Mouse (Mus musculus) kidney, adult 8-10 months (tissue): ENCODE data around the gene Rgl1.

Source experiments
- DNase-seq, 2 experiments: peaks; one replicate each; pipeline ENCODE4 v3.0.0; 2022

Gene Rgl1

DNA sequence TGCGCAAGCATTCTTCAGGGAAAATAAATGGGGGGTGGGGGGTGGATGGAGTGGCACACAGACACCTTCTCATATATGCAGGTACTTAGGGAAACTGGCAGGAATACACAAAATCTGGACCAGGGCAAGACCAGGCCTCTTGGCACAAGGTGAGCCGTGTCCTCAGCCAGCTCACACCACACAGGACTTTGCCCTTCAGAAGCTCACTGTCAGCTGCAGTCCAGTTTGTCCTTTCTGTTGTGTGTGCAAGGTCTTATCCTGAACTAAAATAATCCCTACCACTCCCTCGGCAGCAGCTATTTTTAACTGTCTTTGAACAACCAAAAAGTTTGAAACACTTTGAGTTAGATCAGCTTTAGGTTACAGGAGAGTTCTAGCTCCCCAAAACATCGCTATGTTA lies 227.3 kb downstream of the Rgl1 start:
- peak; percentile 78 to 81 for DNase-seq

DNA sequence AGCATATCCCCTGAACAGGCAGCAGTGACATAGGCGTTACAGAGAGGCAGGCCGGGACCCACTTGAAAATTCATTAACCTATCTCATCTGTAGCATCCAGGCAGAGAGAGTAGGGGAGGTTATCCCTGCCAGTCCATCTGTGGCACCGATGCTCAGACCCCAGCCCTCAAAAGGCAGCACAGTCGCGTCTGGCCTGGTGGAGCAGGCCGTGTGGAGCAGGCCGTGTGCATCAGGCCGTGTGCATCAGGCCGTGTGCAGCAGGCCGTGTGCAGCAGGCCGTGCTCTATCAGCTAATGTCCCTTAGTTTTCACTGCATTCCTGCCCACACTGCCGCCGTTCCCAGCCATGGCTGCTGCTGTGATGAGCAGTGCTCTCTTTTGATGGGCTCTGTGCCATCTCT lies 229.0 kb downstream of the Rgl1 start:
- no peak for DNase-seq

DNA sequence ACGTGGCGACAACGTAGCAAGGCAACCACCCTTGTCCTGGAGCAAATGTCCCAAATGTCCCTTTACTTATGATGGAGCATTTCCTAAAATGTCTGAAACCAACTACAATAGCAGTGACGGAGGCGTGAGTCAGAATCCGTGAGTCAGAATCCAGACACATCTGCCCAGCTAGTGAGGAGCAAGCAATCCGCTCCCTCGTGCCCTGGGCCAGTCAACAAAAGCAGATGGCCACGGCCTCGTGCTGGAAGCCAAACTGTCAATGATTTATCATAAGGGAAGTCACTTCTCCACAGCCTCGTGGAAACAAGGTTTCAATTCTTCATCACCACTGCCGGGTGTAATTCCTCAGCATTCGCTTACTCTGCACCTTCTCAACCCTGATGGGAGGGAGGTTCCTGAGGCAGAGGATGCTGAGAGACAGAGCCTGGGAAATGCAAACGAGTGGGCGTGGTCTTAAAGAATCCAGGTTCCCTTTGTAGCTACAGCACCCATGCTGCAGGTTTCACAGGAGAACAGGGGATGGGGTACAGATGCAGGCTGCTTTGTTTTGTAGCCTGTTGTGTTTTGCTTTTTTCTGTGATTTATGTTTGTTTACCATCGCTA lies 229.6 kb downstream of the Rgl1 start:
- DNase-seq: peak; percentile 46 to 50

DNA sequence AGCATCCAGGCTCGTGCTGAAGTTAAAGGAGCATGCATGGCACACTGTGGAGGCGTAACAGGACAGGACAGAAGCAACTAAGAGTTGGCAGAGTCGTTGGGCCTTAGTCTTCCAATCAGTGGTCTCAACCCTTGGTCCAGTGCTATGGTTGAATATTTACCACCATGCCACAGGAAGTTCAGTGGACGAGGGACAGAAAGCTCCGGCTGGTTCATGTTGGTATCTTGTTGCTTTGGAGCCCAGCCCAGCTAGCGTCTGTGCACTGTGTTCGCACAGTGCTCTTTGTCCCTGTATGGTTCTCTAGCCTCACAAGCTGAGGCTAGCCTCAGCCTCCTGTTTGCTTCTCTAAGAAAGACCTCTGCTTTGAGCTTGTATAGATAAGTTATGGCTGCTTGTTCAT lies 231.6 kb downstream of the Rgl1 start:
- peak; percentile 64 to 68 for DNase-seq

DNA sequence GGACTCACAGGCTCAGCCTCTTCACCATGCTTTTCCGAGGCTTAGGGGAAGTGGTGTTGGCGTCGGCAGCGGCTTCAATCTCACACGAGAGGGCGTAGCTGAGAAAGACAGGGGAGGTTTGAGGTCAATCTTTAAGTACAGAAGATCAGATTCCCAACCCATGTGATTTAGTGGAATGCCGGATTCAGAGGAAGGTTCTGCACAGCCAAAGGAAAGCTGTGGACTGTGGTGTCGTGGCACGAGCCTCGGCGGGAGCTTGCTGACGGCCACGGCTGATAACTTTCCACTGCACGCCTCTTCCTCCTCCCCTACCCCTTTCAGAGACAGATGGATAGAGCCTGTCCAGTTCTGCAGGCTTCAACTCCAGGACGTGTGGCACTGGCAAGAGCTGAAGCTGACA lies 234.7 kb downstream of the Rgl1 start:
- DNase-seq: peak in 1 of 2 experiments; percentile 38

DNA sequence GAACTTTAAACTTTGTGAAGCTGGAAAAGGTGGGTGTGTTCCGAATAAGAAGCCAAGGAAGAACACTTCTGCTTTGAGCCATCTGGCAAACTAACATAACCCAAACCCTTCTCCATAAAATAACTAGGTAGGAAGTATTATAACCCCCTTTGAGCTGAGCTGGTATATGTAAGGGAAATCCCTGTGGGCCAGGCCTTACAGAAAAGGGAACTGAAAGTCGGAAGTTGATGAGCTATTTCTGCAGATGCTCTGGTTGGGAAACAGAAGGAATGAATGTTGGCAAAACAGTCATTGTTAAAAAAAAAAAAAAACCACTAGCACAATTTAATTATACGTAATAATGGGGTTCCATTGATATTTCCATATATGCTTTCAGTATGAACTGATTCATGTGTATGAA lies 237.4 kb downstream of the Rgl1 start:
- DNase-seq: no peak

DNA sequence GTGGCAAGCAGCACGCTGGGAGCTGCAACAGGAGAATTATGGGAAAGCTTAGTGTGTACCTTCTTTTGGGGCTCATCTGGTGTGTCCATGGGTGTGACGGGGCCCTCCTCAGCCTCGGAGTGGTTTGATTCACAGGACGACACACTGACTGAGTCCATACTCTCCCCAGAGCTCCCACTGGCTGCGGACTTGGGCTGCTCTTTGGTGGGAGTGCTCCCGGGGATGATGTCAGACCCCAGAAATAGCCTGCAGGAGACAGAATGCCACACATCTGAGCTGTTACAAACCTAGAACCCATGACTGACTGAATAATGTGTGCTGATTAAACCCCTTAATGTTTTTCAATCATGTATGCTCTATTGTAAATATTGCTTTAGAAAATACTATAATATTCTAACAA lies 237.9 kb downstream of the Rgl1 start:
- DNase-seq: no peak

DNA sequence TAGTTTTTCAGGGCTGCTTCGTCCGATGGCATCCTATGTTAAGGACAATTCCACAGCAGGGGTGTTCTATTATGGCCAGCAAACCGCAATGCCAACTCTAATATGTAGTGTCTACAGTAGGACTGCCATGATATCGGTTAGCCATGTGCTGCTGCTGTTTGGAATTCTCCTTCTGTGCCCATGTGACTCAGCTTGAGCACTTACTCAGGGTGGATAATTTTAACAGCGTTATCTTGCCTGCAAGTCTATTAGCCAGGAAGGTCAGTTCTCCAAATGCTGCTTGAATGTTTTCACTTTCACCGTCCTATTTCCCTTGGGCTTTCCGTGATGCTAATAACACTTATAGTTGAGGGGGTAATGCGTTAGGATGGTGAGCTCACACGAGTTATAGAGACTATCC lies 240.0 kb downstream of the Rgl1 start:
- no peak for DNase-seq

DNA sequence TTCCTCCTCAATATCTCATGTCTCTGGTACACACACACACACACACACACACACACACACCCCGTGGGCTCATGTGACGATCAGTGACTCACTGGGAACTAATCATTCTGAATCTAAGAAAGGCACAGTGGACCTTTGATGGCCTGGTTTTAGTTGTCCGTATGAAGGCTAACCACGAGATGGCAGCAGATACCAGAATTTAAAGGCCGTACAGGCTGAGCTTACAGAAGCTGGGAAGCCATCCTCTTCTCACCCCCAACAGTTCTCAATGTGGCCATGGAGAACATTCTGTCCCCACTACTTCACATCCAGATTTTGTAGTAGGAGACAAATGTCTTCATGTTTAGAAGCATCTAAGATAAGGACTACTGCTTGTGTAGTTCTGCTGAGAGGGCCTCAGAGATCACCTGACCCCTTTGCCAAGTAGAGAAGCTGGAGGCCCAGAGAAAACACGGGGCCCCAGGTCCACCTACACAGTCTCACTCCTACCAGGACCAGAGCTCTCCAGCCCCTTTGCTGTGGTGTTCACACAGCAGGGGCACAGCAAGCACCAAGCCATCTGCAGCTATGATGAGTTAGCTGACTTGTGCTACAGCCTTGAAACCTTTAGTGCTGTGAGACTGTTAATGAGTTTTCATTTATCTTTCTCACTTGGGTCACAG lies 241.0 kb downstream of the Rgl1 start:
- DNase-seq: peak; percentile 50 to 71

DNA sequence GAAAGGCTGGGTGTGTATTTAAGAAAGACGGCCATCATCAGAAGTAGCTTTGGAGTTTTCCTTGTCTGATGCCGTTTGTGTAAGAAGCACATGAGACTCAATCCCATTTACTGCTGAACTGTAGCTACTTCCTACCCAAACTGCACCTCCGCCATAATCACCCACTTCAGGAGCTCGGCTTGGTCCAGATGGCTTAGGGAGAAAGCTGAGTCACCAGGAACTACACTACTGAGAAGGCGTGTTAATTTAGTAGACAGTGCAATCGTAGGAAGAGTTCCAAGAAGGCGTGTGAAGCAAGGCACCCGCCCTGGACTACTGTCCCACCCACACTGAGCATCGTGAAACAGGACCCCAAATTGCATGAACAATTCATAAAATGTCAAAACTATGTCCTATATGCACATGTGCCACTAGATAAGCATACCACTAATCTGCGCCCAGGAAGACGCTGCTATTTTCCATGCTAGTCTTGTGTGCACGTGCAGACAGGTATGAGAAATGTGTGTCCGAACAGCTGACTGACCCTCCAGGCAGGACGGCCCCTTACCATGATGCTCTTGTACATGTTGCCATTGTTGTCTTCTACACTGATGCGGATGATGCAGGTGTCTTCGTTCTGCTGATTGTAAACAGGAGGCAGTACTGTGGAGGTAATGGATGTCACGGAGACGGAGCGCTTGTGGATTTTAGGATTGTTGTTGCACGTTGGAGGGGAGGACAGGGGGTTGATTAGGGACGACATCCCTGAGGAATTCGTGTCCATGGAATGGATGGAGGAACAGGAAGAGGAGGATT lies 241.9 kb downstream of the Rgl1 start:
- DNase-seq: no peak

DNA sequence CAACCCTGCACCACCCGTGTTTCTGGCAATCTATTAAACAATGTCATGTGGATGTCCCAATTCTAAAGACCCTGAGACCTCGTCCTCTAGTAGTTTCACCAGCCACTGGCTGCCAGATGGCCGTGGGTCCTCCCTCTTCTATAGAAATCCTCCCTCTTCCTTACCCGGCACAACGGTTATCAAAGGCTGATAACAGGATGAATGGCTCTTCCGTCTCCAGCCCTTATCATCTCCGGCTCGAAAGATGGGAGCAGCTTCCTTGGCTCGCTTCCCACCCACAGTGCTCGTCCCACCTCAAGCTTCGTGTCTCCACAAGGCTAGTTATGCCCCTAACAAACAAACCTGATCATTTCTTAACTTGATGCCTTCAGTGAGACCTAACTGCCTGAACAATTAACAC lies 242.9 kb downstream of the Rgl1 start:
- no peak for DNase-seq

DNA sequence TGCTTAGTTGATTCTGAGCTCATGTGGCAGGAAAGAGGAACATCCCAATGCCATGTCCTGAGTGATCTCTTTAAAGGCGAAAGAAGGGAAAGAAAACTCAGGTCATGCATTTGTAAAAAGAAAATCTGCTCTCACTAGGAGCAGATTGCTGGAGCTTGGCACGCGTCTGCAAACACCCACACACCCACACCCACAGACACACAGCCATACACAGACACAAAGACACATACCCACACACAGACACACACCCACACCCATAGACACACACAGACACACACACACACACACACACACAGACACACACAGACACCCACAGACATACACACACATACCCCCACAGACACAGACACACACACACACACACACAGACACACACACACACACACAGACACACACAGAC lies 243.9 kb downstream of the Rgl1 start:
- no peak for DNase-seq

DNA sequence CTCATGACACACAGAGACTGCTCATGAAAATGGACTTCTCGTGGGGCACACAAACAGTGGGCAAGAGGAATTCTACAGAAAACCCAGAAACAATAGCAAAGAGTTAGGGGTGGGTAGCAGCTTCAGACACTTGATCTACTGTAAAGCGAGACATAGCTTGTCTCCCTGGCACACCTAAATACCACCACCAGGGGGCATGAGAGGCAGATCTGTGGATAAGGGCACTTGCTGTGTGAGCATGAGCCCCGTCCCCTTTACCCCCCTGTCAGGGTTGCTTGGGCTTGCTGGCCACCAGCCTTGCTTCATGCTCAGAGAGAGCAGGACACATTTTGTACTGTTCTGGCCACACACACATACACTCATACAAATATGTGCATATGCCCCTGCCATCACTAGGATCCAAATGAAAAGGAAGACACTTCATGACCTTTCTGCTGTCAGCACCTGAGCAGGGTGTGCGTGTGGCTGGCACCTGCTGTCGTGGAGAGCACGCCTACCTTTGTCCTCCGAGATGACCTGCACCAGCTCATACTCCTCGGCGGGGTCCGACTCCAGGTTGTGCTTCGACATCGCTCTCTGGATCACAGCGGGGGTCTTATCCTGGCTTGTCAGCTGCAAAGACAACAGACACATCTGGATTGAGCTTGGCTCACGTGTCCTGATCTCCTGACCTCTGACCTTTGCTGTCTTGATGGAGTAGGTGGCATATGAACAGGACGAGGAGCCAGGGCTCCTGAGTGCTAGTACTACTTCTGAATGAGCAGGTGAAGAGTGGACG lies 245.2 kb downstream of the Rgl1 start:
- peak; percentile 49 to 75 for DNase-seq

DNA sequence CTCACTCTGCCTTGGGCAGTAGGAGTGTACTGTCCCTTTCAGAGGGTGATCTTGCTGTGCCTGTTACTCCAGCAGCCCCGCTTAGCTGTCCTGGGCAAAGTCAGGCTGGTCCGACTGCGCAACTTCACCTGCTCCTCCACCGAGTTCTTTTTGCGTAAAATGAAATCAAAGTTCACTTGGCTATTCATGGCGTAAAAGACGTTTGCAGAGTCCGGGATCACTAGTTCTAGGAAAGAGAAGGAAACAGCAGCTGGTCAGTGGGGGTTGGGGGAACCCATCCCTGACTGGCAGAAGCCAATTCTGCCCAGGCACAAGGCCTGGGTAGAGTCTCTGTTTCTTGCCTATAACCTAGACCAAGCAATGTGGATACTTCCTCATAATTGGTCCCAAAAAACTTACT lies 247.2 kb downstream of the Rgl1 start:
- peak; percentile 65 to 66 for DNase-seq

DNA sequence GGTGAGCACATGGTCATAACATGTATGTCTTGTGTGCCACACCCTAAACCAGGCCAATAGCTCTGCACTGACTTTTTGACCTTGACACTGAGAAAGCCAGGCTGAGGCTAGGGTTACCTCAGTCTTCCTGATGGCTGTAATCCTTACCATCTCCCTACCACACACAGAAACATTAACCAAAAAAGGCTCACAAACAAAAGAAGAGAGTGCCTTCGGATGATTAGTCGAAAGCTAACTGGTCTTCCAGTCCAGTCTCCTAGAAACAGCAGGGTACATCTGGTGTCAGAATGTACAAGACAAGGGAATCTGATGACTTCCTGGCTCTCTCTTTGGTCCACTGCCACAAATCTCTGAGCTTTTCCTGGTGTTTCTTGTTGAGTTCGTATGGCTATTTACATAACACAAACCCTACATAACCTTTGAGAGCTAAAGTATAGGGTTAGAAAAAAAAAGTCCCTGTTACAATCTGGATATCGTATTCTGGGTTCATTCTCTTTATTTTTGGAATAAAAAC lies 249.0 kb downstream of the Rgl1 start:
- DNase-seq: no peak

DNA sequence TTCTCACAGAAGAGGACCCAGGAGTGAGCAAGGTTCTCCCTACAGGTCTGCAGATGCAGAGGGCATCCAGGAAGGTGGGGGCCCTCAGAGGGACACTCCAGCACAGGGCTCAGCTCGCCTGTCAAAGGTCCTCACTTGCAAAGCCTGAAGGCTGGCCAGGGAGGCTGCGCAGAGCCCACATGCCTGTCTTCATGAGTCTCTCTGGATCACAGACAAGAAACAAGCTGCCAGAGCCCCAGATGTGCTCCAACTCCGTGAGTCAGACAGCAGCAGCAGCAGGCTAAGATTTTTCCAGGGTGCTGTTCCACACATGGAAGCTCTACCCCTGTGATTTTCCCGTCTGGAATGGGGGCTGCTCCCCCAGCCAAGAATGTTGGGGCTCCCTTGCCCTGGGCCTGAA lies 251.9 kb downstream of the Rgl1 start:
- DNase-seq: no peak

DNA sequence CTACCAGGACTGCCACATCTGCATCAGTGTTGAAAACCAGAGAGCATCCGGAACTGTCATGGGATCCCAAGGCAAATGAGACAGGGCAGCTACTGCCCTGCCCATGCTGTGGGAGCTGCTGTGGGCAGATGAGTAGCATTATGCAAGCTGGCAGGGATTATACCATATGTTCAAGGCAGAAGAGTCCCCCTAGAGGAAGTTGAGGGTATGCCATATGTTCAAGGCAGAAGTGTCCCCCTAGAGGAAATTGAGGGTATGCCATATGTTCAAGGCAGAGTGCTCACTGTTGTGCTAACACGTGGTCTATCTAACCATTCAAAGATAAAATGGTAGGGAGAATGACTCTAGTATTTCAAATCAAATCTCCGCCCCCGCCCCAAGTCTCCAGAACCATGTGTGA lies 254.9 kb downstream of the Rgl1 start:
- DNase-seq: peak; percentile 39 to 48

DNA sequence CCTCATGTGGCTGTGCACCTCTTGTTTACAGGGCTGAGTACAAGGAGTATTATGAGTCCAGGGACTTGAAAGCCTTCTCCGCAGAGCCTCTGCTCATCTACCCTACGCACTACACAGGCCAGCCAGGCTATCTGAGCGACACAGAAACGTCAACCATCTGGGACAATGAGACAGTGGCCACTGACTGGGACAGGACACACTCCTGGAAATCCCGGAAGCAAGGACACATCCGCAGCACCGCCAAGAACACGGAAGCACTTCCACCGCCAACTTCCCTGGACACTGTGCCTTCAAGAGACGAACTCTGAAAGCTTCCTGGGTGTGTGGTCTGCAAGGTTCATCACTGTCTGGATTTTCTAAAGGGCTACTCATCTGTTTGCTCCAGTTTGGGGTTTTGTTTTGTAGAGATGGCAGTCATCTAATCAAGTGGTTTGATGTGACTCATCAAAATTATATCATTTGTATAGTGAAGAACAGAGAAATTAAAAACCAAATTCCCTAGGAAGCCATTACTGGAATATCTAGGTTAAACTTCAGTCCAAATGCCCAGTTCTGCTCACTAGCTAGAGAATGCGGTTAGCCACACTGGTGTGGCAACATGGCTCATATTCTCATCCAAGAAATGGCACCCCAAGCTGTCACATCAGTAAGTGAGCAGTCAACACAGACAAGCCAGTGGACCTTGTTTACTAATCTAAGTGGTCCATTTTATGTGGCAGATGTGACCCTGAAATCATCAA lies 257.5 kb downstream of the Rgl1 start:
- DNase-seq: no peak

DNA sequence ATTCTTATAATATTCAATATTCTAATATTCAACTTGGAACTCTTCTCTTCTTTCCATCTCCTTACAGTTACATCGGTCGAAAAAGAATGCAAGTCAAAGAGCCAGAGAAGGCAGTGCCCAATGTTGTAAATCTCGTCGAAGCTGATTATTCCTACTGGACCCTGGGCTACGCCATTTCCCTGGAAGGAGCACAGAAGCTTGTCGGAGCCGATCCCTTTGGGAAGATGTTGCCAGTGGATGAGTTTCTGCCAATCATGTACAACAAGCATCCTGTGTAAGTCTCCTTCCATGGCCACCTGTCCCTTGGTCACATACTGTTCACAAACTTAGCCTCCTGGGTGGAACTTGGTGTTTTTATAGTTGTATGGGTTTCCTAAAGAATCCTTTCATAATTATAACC lies 259.4 kb downstream of the Rgl1 start:
- no peak for DNase-seq

DNA sequence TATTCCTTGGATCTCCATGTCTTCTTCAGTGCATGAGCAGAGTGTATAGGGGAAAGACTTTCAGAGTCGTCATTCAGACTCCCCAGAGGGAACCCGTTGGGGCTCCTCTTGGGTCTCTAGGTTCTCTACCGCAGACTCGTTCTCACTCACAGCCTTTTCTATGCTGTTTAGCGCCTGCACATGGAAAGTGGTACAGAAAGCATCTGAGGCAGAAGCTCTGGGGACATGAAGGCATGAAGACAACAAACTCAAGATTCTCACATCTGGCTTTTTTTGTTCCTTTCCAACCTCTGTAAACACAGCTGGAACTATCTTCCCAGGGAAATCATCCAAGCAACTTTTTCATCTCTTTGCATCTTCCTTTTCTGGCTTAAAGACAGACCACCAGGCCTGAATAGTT lies 260.0 kb downstream of the Rgl1 start:
- DNase-seq: no peak

DNA sequence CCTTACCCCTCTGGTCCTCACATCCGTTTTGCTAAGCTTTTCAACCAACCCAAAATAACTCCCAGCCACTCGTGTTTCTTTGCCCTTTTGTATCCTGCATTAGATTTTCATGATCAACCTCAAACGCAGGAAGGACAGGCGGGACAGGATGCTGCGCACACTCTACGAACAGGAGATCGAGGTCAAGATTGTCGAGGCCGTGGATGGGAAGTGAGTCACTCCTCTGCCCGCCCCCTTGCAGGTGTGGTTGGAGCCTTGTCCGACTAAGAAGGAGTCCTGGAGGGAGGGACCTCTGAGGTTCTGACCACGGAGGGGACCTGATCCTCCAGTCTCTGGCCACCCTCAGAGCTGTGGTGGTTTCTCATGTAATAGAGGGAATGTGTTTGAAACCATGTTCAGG lies 266.3 kb downstream of the Rgl1 start:
- peak in 1 of 2 experiments; percentile 33 for DNase-seq

DNA sequence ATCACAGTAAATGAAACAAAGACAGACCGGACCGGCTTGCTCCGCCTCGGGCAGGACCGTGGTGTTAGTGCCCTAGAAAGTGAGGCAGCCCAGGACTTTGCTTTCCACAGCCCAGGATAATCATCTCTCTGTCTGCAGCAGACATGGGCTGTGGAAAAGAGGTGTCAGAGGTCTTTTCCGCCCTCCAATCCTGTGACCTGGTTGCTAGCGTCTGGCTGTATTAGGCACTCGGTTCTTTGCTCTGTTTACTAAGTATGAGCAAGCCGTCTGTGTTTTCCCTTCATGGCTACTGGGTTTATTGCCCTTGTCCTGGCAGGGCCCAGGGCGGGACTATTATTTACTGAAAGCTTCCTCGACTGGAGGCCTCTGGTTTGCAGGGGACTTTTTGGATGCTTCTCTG lies 268.6 kb downstream of the Rgl1 start:
- DNase-seq: peak; percentile 60 to 73

DNA sequence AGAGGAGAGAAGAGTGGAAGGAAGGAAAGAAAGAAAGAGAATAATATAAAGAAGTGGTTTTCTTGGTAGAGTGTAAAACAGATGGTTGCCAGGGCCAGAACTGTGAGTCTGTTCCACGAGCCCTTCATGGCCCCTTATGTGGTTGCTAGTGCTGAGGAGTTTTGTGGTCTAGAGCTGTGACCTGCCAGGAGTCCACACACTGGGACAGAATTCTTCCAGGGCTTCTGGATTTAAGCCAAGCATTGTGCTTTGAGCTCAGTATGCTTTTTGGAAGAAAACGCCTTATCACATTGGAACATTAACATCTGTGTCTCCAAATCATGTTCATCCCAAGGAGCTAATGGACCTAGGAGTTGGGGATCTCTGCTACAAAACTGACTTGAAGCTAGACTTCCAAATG lies 269.3 kb downstream of the Rgl1 start:
- no peak for DNase-seq
